Mouse (Mus musculus) thymus, adult 18-20 months (tissue): ENCODE measurements around the gene Gm10100.
"Not testable (repeated sequence)": the region's sequence is repeated elsewhere in the genome, so short reads cannot be mapped to it uniquely, and the experiment has no call there.

Source experiments
- DNase-seq, 2 experiments: peaks; one replicate each; pipeline ENCODE4 v3.0.0; 2022; ENCODE audit warnings: mixed read lengths in 2 of 2

Gene Gm10100

GRCm38 (mm10) chr10:77726186-77726585 is at the start of gene Gm10100:
TSS of gene Gm10100 (plus strand) at chr10:77726486.
- DNase-seq, result no peak

- DNase-seq, result no peak
Measured at GRCm38 (mm10) chr10:77677562-77677961, 48.7 kb upstream of the Gm10100 start.

GRCm38 (mm10) chr10:77682994-77683393 is 43.3 kb upstream of the Gm10100 start:
- no peak for DNase-seq

GRCm38 (mm10) chr10:77684181-77684580 is 42.1 kb upstream of the Gm10100 start:
- DNase-seq, result no peak

- DNase-seq, result no peak
Measured at GRCm38 (mm10) chr10:77685895-77686664, 40.2 kb upstream of the Gm10100 start, which contains the start of gene Tspear. TSS of gene Tspear (plus strand) at chr10:77686569.

GRCm38 (mm10) chr10:77687021-77687420 is 39.3 kb upstream of the Gm10100 start:
- DNase-seq, result no peak

GRCm38 (mm10) chr10:77690356-77690807 is 35.9 kb upstream of the Gm10100 start, which contains the start of gene Gm19402:
TSS of gene Gm19402 (minus strand) at chr10:77690757.
- DNase-seq, result not testable (repeated sequence)

GRCm38 (mm10) chr10:77697133-77697532 is 29.2 kb upstream of the Gm10100 start, which contains the start of gene Gm9508:
TSS of gene Gm9508 (minus strand) at chr10:77697233.
- no peak for DNase-seq

- DNase-seq, result no peak
Measured at GRCm38 (mm10) chr10:77706326-77706725, 20.0 kb upstream of the Gm10100 start, which contains the start of gene Gm10272. TSS of gene Gm10272 (plus strand) at chr10:77706626.

- DNase-seq, result no peak
Measured at GRCm38 (mm10) chr10:77709831-77710230, 16.5 kb upstream of the Gm10100 start.

- not testable (repeated sequence) for DNase-seq
Measured at GRCm38 (mm10) chr10:77711157-77711556, 15.1 kb upstream of the Gm10100 start, which contains the start of gene Gm10024. TSS of gene Gm10024 (plus strand) at chr10:77711457.

- no peak for DNase-seq
Measured at GRCm38 (mm10) chr10:77713734-77714133, 12.6 kb upstream of the Gm10100 start.

- no peak for DNase-seq
Measured at GRCm38 (mm10) chr10:77715507-77715906, 10.8 kb upstream of the Gm10100 start, which contains the start of gene Gm10142. TSS of gene Gm10142 (plus strand) at chr10:77715807.

GRCm38 (mm10) chr10:77720299-77720698 is 6.0 kb upstream of the Gm10100 start, which contains the start of gene Krtap12-1:
TSS of gene Krtap12-1 (plus strand) at chr10:77720599.
- not testable (repeated sequence) for DNase-seq

GRCm38 (mm10) chr10:77724855-77725254 is 1.4 kb upstream of the Gm10100 start:
- no peak for DNase-seq

- DNase-seq, result no peak
Measured at GRCm38 (mm10) chr10:77728280-77728679, 2.0 kb downstream of the Gm10100 start.

- no peak for DNase-seq
Measured at GRCm38 (mm10) chr10:77729241-77729640, 3.0 kb downstream of the Gm10100 start.

- no peak for DNase-seq
Measured at GRCm38 (mm10) chr10:77735928-77736327, 9.6 kb downstream of the Gm10100 start.

GRCm38 (mm10) chr10:77738929-77739328 is 12.6 kb downstream of the Gm10100 start:
- DNase-seq, result no peak

- not testable (repeated sequence) for DNase-seq
Measured at GRCm38 (mm10) chr10:77741924-77742688, 15.8 kb downstream of the Gm10100 start, which contains the start of gene Gm18596. TSS of gene Gm18596 (minus strand) at chr10:77742638.

GRCm38 (mm10) chr10:77750686-77751085 is 24.4 kb downstream of the Gm10100 start:
- DNase-seq, result not testable (repeated sequence)

- not testable (repeated sequence) for DNase-seq
Measured at GRCm38 (mm10) chr10:77751254-77751653, 25.0 kb downstream of the Gm10100 start, which contains the start of gene Gm9736. TSS of gene Gm9736 (minus strand) at chr10:77751354.

GRCm38 (mm10) chr10:77752312-77752711 is 26.0 kb downstream of the Gm10100 start:
- not testable (repeated sequence) for DNase-seq
